Mouse (Mus musculus) adrenal gland, postnatal 4 days (tissue): ENCODE measurements around the gene Hoxa11. TPM values are rescaled to one million over a fixed set of nuclear protein-coding genes. Genes with fewer than 3 reads are reported as not detected.

Experiments
- DNase-seq, 2 experiments: peaks; one replicate each; pipeline ENCODE4 v3.0.0; 2021 to 2022; ENCODE audit warnings: low spot score in 2 of 2, mixed read lengths in 2 of 2
- long read RNA-seq, 2 experiments: library from polyadenylated mRNA; stranded (forward); transcript quantifications; one replicate each; pipeline ENCODE4 v2.0.0; 2021
- total RNA-seq, 2 experiments: library from RNA; stranded (reverse); gene quantifications; 2 replicates each; pipeline ENCODE4 v1.2.3; 2021

Hoxa11 gene
- 1 to 10 TPM in 1 of 2 experiments, not detected in 1; 3.0 TPM for total RNA-seq
- long read RNA-seq, experiment 1 = 0 reads
- long read RNA-seq, experiment 2, partial matches to known transcripts = 1 of 4 reads
- long read RNA-seq, experiment 2, other reads (novel, unspliced or antisense) = 0 of 4 reads

DNA sequence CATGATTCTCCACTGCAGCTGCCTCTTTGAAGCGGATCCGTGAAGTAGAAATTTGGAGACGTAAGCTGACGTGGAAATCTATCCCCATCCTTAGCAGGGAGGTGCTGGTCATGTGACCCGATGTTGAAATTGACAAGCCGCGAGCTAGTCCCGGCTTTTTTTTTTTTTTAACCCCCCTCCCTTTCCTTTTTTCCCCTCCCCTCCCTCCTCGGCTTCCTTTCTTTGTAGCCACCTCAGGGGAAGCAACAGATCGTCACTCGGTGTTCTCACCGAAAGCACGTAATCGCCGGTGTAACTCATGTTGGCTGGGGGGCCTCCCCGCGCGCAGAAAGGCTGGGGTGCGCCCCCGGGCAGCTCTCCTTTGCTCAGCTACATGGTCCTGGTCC lies at the start of gene Hoxa11:
Hoxa11 (minus strand) TSS at position 54 of the 386 bp plus-strand sequence.
- DNase-seq = no peak

DNA sequence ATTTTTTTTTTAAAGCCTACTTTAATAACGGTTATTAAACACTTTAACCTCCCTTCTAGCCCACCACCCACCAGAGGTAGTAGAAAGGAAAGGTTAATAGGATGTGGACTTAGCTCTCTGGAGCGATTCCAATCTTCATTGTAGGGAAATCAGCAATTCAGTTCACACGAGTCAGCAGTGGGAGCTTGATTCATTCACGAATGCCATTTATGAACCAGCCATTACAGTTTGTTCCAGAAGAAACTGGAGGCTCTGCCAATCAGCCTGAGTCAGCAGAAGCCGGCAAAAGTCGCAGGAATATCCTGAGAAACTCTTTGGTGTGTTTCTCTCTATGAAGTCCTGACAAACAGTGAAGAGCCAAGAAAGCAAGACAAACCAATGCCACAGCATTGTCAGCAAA lies 49.0 kb upstream of the Hoxa11 start:
- no peak for DNase-seq

DNA sequence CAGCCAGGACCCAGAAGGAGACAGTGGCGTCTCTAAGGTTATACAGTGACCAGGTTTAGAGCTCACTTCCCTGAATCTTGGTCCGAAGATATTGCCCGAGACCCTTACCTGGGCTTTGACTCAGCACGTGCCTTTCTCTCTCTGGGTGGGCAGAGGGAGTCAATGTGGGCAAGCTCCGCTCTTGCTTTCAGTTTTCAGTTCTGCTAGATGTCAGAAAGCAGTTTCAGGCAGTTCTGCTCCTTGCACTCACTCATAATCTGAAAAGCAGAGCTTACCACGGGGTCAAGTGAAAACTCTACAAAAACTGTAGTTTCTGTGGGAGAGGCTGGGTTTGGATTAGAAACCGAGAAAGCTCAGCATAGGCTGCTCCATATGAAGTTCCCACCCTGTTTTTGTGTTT lies 46.7 kb upstream of the Hoxa11 start:
- no peak for DNase-seq

DNA sequence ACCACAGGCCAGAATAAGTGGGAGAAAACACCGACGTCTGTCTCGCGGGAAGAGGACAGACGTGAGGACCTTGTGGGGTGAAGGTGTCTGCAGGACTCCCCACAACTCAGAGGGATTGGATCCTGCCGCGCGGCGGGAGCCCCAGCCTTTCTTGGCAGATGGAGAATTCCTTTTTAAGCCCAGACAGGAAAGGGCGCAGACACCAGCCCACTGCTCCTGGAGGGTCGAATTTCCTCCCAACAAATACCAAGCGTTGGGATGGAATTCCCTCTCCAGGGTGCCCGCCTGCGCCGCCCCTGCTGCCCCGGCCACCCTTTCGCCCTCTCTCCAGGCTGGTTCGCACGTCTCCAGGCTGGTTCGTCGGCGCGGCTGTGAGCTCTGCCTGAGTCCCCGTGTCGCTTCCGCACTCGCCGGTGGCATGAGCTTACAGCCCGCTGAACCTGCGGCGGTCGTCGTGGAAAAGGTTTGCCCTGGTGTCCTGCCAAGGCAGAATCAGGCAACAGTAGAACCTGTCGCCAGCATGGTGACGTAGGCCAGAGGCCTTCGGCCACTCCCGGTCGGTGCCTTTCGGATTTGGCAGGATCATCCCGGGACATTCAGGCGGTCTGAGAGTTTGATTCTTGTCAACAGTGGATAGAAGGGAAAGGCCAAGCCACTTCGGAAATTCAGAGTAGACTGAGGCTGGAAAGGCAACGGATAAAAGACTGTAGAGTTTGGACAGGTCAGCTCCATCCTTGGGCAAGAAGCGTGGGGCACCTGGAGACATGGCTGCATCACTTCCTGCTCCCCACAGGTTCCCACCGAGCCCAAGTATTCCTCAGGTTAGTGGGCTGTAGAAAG lies 45.6 kb upstream of the Hoxa11 start:
- no peak for DNase-seq

DNA sequence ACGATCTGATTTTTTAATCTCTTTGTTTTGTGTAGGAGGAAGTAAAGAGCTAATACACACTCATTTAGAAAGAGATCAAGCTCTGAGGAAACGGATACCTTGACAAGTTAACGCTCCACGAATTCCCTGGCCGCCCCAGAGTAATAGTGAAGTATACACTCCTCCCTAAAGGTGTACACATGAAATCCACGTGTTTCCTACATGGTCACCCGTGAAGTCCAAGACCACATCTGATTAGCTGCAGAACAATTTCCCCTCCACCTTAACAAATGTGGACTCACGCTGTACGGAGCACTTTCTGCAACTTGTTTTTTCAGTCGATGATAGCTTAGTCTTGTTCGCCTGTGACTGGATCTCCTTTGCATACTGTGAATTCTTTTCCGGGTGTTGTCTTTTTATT lies 44.6 kb upstream of the Hoxa11 start:
- DNase-seq = no peak

DNA sequence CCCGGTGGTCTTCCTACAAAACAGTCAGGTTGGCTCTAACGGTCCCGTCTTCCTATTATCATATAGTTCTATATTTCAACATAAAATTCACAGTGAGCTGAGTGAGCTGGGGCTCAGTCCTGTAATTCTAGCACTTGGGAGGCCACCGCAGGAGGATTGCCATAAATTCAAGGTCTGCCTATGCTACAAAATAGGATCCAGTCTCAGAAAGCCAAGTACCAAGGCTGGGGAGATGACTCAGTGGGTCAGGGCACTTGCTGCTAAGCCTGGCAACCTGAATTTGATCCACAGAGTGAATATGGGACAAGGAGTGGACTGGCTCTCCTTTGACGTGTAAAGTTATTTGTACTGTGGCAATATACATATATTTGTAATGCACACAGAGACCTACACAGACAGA lies 38.3 kb upstream of the Hoxa11 start:
- no peak for DNase-seq

DNA sequence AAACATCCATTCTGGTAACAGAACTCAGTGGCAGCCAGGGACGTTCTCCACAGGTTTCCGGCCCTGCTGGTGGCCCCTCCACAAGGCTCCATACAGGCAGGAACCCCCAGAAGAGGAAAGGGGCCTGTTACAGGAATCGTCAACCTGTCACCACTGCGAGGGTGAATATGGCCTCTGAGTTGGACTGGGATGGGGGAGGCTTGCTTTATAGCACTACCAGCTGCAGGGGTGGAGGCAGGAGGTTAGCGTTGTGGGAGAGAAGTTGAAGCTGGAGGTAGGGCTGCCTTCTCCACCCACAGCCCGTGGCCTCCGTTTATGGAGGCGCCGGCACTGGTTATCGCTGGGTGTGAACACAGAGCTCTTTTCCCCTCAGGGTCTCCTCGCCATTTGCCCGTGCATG lies 35.5 kb upstream of the Hoxa11 start:
- no peak for DNase-seq

DNA sequence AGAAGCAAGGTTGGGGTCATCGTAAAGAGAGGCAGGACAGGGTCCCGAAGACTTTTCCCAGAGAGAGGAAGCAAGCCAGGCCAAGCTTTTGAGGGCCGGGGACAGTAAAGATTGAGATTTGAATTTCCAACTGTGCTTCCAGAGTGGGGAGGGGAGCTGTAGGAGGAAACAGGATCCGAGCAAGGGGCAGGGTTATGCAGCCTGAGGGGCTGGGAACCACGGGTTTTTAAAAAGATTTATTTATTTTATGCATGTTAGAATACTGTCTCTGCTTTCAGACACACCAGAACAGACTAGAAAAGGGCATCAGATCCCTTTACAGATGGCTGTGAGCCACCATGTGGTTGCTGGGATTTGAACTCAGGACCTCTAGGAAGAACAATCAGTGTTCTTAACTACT lies 31.3 kb upstream of the Hoxa11 start:
- DNase-seq = no peak

DNA sequence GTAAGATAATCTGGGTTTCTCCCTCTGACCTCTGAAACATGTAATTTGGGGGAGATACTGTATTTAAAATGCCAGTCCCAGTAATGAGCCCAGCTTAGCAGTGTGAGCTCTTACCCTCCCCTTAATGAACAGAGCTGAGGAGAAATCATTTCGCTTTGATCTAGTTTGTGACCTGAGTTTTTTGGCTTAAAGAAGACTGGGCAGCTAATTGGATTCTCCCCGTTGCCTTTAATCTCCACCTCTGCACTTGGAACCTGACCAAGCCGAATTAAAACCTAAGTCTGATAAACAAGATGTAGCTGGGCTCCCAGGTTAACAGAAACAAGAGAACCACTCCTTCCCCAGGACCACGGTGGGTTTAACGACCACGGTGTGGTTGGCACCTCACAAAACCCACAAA lies 30.8 kb upstream of the Hoxa11 start:
- DNase-seq = no peak

DNA sequence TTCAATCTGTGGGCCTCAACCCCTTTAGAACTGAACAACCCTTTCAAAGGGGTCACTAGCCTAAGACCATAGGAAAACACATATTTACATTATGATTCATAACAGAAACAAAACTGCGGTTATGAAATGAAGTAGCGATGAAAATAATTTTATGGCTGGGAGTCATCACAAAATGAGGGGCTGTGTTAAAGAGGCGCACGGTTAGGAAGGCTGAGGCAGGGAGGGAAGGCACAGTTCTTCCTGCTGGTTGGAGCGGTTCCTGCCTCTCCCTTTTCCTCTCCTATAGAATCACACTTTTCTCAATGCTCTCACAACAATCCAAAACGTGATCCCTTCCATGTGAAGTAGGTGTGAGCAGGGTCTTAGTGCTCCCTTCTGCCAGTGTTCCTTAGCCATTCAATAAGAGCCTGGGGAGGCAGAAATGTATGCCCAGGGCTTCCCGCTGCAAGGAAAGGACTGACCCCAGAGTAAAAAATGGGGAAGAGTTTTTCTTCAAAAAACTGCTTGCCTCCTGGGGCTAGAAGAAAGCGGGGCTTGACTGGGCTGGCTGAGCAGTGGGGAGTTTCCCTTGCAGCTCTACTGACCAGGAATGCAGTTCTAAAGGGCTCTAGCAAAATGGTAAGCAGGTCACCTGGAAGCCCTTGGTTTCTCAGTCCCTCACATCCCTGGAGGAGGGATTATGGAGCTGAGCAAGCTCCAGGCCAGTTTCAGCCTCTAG lies 30.1 kb upstream of the Hoxa11 start:
- DNase-seq = no peak

DNA sequence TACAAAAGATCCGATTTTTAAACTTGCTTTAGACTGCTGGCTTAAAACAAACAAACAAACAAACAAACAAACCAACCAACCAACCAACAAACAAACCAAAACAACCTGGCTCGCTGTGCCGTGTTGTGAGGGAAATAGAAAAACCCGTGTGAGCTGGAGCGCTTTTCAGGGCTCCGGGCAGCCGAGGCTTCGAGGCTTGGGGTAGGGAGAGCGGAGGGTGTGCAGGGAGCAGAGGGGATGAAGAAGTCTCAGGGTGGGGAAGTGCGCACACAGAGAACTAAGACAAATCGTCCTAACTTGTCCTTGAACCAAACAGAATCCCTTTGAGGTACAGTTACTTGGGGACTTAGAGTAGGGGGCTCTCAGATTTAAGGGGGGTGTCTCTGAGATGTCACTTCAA lies 29.0 kb upstream of the Hoxa11 start:
- DNase-seq = no peak

DNA sequence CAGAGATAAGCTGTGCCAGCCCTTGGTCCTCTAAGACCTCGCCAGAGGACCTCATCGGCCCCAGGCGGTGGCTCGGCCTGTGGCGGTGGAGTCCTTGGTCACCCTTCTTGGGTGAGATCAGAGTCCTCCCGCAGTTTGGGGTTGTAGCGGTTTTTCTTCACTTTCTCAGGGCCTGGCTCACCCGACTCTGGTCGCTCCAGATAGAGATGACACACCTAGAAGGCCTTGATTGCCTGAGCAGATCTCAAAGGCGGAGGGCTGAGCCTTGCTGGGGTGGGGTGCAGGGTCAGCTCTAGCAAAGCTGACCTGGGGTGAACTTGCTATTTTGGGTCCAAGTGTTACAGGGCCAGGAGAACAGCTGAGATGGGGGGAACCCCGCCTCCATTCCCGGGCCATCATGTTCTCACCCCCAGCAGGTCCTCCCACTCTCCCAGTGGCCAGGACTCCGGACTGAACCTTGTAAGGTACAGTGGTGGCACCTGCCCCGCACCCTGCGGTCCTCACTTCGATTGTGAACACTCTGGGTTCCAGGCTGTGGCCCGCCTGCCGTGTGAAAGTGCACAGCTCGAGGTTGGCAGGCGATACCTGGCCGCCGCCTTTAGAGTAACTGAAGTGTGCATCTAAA lies 28.2 kb upstream of the Hoxa11 start:
- no peak for DNase-seq

DNA sequence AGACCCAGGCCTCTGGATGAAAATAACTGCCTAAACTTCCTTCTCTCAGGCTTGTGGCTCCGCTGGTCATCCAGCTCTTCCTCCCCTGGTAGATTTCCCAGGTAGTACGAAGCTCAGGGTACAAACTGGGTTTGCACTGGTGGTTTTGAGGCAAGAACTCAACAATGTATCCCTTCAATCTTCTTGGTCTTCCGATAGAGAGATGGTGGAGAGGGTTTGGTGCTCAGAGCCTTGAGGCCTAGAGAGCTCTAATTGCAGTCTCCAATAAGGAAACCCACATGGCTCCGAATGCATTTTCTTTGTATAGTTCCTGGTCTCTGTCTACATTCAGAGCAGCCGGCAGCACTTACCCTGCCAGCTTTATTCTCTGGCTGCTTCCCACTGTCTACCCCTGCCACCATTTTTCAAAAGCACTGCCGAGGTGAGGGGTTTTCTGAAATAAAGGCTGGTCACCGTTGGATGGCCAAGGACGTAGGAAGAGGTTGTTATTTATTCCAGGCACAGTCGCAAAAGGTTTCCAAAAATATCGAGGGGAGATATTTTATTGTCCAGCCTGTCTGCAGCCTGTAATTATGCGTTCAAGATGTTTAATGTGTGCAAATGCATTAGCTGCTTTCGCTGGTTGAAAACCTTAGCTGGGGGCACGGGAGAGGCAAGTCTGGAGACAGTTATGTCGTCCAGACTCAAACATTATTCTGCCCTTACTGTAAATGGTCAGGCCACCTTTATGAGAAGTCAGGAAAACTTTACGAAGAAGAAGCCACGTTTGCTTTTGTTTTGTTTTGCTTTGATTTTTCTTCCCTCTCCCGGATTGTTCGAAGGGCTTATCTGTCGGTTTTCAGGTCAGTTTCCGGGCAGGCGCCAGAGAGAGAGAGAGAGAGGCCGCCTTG lies 27.4 kb upstream of the Hoxa11 start:
- no peak for DNase-seq

DNA sequence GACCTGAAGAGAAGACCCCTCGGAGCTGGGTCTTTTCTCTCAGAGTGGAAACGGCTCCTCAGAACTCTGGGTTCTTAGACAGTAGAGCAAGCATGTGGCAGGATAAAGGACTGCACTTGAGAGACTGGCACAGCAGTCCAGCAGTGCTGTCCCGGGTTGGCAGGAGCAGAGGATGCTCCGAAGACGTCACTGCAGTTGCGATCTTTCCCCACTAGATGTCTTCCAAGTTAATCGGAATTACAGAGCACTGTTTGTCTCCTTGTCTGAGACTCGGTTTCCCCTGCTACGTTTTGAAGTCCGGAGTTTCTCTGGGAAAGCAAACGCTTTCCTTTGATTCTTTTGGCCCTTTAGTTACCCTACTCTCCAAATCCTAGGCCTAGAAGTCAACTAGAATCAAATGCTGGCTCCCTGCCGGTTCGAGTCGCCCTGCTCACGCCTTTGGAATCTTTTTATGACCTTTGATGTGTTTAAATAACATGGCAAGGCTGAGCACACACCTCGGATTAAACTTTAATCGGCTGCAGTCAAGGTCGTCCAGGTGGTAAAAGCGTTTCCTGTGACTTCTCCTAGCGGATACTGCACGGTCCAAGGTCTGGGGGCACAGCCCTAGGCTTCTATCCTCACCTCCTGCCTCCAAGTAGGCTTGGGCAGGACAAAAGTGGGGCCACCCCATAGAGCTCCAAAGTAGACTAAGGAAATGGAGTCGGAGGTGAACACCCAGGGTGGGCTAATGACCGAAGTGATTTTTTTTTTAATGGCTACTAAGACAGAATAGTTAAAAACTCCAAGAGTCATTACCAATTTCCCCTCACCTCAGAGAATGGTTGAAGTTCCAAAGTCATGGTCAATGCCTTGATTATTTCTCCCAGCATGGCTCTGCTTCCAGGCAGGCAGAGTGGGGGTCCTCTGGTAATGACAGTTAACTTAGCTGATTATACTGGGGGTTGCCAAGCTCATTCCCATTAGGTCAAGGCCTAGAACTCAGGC lies 25.2 kb upstream of the Hoxa11 start:
- no peak for DNase-seq

DNA sequence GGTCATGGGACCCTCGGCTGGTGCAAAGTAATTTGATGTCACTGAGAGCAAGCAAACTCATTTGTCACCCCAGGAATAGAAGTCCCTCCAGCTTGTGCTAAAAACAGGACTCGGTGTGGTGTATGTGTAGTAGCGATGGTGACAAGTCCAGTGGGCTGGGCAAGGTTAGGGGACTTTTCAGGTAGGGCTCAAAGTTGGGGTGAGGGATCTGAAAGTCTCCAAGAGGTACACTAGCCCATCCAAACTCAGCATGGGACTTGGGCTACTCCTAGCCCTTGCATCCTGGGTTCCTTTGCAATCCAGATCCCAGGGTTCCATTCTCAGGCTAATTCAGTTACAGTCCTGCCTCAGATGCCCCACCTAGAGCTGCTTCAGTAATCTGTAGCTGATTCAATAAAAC lies 23.1 kb upstream of the Hoxa11 start:
- DNase-seq = no peak

DNA sequence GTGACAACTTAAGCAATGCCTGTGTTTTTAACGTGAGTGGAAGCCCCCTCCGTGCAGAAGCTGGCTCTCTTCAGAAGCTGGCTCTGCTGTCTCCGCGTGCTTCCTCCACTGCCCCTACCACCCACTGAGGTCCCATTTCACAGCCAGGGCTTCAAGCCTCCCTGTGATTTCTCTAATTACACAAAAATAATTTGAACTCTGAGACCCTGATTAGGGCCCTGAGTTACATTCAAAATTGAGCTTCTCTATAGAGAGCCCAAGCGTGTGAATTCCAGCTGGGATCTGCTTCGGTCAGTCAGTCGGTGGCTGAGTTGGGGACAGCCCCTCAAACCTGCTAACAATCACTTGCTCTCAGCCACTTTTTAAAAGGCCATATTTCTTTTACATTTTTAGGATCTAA lies 22.7 kb upstream of the Hoxa11 start:
- no peak for DNase-seq

DNA sequence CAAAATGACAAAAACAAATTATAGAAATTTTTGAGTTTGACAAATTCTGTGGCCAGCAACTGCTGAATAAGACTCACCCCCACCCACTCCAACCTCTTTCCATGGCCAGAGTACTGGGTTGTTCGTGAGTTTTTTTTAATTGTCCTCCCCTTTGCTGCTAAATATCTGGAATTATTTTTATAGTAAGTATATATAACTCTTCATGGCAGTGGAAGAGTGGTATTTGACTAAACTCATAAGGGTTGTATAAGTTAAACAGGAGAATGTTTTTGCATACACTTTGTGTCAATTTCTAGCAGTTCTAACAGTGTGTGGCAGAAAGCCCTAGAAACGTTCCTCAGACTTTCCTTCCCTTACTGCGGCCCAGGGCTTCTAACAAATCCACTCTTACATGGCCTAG lies 22.1 kb upstream of the Hoxa11 start:
- DNase-seq = no peak

DNA sequence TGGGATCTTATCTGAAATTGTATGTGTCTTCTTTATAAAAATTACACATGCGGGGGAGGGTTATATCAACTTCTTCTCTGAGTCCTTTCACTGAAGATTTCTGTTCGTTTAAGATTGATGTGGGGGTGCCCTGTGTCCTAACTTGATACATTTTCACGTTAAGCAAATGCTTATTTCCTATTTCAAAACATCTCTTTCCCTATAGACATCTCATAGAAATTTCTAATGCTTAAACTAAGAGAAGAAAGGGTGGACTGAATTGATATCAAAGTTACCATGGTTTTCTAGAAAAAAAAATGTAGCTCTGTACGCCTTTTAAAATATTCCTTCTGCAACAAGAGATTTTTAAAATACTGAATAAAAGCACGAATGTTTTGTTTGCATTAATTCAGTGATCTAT lies 21.6 kb upstream of the Hoxa11 start:
- no peak for DNase-seq

DNA sequence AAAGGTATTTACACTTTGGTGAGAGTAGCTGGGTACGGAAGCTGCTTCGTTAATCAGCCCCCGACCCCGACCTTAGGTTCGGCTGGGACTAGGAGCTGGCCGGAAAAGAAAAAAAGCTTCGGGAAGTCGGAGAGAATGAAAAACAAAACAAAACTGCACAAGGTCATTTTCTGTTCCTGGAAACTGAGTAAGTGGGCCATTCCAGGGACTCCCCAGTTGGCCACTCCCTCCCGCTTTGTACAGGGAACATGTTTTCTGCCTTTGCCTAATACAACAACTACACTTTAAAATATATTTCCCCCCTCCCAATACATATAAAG lies 21.0 kb upstream of the Hoxa11 start:
- no peak for DNase-seq
